Mouse (Mus musculus): ENCODE data around the gene Abhd6.

Gene Abhd6

DNA sequence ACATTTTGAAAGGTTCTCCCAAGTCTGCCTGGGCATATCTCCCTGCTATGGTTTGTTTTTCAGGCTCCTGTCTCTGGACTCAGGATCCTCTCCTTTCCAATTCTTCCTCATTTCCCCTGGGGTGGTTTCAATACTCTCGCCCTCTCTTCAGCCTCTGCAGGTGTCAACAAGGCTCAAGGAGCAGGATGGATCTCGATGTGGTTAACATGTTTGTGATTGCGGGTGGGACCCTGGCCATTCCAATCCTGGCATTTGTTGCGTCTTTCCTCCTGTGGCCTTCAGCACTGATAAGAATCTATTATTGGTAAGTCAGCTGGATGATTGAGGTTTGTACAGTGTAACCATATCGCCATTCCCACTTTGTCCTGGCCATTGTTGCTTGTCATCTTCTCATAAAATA is 25.4 kb downstream of the Abhd6 start:
- in situ Hi-C loops (cut with MseI, MboI), result no loop called here

DNA sequence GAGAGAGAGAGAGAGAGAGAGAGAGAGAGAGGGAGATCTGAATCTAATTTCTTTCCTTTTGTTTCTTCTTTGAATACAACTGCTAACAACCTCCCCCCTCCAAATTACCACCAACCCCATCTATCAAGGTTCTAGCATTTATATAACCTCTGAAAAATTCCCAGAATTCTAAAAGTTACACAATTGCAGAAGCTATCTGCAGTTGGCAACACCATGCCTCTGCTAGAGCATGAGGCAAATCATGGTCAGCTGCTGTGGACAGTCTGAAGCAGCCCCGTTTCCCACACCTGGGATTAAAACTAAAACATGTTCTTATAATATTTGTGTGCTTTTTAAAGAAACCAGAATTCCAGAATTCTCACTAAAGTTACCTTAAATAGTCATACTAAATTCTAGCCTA is 27.1 kb downstream of the Abhd6 start:
- in situ Hi-C loops (cut with MseI, MboI), result no loop called here

DNA sequence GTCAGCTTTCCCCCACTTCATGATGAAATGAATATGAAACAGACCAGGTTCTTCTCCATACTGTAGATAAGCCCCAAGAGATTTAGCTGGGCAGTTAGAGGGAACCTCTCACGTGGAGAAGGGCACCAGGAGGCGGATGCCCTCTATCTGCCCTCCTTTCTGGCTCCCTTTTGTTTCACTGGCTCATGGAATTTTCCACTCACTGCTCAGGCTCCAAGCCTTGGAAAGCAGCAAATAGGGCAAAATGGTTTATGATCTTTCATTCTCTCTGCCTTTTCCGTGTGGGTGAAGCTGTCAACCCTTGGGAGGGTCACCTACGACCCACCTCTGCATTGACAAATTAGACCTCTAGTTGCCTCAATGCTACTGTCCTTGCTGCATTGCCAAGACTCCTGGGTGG is 27.8 kb downstream of the Abhd6 start:
- in situ Hi-C loops (cut with MseI, MboI), result no loop called here

DNA sequence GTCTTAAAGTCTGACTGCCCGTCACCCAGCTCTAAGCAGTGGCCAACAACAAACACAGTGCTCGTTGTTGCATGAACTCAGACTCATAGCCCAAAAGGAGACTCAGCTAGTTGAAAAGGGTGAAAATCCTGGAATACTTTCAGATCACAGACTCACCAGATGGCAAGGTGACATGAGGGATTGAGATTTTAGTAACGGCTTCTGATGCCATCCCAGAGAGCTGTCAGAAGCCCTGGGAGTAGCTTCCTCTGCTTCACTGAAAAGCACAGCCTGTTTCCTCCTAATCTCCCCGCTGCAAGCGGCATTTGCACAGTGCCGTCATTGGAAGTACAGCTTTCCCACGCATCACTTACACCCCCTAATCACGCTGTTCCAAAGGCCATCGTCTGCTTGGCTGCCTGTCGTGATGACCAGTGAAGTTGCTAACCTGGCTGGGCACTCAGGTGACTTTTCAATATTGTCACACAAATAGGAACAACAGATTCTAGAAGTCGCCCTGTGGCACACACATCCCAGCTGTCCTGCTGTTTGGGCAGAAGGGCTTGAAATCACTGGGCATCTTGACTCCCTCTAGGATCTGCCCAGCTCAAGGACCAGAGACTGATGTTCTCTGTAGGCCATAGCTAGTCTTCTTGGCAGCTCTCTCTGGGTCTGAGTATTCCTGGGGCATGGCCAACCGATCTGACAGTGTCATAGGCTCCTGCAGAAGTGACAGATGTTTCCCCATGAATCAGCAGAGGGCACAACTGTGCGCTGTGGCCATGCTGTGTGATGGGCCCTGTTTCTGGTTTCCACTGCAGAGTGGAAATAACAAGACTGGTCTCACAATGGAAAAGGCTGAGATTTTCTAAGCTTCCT is 29.6 kb downstream of the Abhd6 start:
- in situ Hi-C loops (cut with MseI, MboI), result no loop called here

DNA sequence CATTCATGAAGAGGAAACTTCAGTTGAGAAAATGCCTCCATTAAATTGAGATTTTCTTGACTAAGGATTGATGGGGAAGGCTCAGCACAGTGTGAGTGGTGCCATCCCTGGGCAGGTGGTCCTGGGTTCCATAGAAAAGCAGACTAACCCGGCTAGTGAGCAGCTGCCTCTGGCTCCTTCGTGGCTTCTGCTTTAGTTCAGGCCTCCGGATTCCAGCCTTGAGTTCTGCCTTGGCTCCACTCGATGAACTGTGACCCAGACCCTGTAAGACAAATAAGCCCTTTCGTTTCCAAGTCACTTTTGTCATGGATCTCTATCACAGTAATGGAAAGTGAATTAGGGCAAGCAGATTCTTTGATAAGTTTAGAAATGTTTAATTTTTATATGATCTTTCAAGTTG is 31.9 kb downstream of the Abhd6 start:
- in situ Hi-C loops (cut with MseI, MboI), result no loop called here

DNA sequence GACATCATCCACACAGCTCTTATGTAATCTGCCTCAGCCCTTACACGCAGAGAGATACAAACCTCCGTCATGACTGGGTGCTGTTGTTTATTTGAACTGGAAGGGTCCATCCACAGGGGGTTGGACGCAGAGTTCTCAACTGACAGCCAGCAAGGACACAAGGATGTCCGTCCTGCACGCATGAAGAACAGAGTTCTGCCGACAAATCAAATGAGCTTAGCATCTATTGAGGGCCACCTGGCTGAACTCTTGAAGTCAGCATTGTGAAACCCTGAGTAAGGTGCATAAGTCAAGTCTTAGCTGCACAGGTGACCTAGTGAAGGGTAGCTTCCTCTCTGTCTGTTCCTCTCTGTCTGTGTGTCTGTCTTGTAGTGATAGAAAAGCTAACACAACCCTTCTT is 33.2 kb downstream of the Abhd6 start:
- in situ Hi-C loops (cut with MseI, MboI), result no loop called here

DNA sequence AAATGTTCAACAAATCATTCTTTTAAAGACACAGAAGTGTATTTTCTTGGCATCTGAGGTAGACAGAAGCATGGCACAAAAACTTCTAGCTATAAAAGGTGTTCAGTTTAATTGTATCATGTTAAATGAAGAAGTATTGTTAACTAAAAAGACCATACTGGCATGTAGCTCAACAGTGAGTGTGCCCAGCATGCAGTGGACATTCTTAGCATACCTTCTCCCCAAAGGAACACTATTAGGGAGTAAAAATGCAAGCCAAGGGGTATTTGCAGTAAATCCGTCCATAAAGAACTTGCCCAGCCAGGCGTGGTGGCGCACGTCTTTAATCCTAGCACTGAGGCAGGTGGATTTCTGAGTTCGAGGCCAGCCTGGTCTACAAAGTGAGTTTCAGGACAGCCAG is 33.7 kb downstream of the Abhd6 start:
- in situ Hi-C loops (cut with MseI, MboI), result no loop called here

DNA sequence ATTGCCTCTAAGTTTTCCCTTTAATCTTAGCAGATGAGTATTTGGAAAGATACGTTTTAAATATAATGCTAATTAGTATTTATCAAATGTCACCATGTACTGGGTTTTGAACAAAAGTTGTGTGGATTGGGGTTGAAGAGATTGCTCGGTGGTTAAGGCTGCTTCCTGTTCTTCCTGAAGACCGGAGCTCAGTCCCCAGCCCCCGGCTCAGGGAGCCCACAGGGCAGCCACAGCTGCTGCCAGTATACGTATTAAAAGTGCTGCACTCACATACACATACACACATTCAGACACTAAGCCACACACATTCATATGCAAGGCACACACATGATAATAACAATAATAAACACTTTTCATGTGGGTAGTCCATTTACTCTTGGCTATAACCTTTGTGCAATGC is 35.4 kb downstream of the Abhd6 start:
- in situ Hi-C loops (cut with MseI, MboI), result no loop called here

DNA sequence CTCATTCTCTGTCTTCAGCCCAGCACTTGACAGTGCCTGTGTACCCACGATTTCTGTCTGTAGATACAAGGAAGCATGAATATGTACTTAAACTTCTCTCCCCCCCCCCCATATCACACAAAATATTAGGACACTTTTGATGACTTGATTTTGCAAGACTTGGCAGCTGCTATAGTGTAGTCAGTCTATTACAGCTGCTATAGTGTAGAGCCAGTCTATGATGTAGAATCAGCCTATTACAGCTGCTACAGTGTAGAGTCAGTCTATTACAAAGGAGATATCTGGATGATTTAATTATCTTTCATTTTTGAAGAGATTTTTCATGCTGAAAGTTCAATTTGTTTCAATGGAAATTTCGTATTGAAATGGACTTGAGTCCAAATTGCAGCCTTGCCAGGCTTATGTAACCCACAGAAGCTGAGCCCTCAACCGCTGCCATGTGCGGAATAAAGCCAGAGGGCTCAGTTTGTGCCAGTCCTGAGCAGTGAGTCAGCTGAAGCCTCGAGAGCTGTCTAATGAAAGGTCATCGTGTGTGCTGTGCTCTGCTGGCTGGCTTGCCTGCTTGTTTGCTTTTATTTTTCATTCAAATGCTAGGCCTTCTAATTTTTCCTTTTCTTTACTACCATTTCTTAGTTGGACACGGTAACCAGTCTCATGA is 36.2 kb downstream of the Abhd6 start:
- in situ Hi-C loops (cut with MseI, MboI), result no loop called here

DNA sequence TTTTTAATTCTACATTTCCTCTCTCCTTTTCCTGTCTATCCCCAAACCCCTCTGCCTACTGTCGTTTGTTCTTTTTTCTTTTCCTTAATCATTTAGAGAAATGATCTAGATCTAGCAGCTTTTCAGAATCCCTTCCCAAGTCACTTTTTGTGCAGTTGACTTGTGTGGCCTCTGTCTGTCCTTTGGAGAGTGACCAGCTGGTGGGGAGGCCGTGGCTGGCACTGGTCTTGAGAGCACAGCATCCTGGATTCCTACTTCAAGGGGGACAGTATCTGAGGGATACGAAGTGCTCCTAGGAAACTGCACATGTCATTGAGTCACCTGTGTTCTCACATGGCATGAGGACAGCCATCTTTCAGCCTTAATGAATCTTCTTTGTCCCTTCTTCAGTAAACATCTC is 37.5 kb downstream of the Abhd6 start:
- in situ Hi-C loops (cut with MseI, MboI), result loop anchor here in 1 of 2 experiments (5.0 kb wide), 2 partner anchors 43 to 78 kb away; no protein-coding TSS in a partner anchor

DNA sequence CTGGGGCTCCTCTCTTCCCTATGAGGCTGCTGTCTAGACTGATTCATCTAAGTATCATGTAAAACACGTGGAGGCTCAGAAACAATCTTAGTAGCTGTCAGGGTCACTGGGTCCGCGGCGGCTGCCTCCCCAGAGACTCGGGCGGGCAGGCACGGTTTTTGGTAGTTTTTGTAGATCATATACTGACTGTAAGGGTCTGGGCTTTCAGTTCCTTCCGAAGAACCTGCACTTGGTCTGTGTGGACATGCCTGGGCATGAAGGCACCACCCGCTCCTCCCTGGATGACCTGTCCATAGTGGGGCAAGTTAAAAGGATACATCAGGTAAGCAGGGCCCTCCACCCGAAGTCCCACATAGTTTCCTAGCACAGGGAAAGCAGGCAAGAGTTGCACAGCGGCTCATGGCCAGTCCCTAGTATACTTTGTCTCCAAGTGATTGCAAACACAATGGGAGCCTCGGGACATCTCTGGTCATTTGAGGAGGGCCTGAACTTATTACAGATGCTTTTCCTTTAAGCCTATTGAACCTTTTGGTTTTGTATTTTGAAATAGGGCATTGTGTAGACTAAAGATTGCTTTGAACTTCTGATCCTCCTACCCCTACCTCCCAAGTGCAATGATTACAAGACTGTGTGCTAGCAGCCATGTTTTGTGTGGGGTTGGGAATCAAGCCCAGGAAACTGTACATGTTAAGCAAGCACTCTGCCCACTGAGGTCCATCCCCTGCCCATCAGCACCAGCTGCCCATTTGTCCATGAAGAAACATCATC is 38.4 kb downstream of the Abhd6 start:
- in situ Hi-C loops (cut with MseI, MboI), result loop anchor here in 1 of 2 experiments (5.0 kb wide), 2 partner anchors 44 to 79 kb away; no protein-coding TSS in a partner anchor

DNA sequence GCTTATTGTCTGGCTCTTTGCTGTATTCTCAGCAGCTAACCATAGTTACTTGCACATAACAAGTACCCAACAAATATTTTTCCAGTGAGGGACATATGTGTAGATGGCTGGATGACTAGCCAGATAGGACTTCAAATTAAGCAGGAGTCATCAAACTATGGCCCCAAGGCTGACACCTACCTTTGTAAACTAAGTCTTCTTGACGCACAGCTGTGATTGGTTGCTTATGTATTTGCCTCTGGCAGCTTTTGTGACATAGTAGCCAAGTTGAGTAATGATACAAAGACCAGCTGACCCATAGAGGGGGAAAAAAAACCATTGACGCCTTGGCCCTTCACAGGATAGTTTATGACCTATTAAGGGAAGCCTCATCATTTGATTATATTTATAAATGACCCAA is 39.4 kb downstream of the Abhd6 start:
- in situ Hi-C loops (cut with MseI, MboI), result loop anchor here in 1 of 2 experiments (5.0 kb wide), 2 partner anchors 45 to 80 kb away; no protein-coding TSS in a partner anchor

DNA sequence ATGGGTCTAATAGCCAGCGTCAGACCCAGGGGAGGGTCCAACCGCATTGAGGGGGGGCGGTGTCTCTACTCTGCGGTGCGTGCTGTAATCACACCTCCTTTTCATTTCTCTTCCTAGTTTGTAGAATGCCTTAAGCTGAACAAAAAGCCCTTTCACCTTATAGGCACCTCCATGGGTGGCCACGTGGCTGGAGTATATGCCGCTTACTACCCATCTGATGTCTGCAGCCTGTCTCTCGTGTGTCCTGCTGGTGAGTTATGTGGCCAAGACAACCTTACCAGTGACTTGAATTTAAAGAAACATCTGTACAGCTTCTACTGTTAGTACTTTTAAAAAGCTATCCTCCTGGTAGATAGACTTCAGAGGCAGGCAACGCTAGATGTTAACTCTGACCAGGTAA is 39.9 kb downstream of the Abhd6 start:
- in situ Hi-C loops (cut with MseI, MboI), result loop anchor here in 1 of 2 experiments (5.0 kb wide), 2 partner anchors 45 to 80 kb away; no protein-coding TSS in a partner anchor

DNA sequence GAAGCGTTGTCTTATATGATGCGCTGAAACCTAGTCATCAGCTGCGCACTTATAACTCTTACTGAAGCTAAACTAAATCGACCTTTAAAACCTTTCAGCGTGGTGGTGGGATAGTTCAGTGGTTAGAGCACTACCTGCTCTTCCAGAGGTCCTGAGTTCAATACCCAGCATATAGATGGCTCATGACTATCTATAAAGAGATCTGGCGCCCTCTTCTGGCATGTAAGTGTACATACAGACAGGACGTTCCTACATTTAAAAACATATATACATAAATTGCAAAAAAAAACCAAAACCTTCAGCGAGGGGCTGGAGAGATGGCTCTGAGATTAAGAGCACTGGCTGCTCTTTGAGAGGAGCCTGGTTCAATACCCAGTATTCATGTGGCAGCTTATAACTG is 41.6 kb downstream of the Abhd6 start:
- in situ Hi-C loops (cut with MseI, MboI), result loop anchor here in 1 of 2 experiments (5.0 kb wide), 2 partner anchors 47 to 82 kb away; no protein-coding TSS in a partner anchor

DNA sequence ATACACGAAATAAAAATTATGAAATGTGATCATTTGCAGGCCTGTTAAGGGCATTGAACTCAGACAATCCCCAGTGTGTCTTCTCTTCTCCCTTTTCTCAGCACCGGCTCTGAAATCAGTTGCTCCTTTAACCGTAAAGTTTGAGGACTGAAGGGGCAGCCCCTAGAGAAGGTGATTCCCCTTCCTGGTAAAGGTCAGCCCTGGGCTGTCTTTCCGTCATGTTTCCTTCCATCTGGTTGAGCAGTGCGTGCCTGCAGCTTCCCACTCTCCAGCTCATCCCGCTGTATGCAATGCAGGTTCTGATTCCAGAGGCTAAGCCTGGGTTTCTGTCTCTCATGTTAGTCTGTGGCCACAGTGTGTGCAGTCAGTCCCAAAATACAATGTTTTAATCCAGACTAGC is 42.1 kb downstream of the Abhd6 start:
- in situ Hi-C loops (cut with MseI, MboI), result loop anchor here in 1 of 2 experiments (5.0 kb wide), 2 partner anchors 47 to 82 kb away; no protein-coding TSS in a partner anchor

DNA sequence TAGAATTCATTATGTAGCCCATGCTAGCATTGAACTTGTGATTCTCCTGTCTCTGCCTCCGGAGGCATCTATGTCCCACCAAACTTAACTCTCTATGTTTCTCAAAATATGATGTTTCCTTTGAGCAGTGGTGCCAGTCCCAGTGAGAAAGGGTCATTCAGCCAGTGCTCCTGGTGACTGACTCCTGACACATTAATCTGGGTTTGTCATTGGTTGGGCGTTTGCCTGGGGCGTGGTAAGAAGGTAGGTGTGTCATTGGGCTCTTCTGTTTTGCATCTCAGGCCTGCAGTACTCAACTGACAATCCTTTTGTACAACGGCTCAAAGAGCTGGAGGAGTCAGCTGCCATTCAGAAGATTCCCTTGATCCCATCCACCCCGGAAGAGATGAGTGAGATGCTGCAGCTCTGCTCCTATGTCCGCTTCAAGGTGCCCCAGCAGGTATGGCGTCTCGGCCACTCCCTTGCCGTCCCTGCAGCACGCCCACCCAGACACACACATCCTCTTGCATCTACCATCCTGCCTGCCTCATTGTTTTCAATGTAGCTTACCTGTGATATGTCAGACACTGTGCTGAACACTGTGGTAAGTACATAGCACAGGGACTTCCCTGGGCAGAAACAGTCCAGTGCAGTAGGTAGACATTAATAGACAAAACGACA is 42.6 kb downstream of the Abhd6 start:
- in situ Hi-C loops (cut with MseI, MboI), result no loop called here

DNA sequence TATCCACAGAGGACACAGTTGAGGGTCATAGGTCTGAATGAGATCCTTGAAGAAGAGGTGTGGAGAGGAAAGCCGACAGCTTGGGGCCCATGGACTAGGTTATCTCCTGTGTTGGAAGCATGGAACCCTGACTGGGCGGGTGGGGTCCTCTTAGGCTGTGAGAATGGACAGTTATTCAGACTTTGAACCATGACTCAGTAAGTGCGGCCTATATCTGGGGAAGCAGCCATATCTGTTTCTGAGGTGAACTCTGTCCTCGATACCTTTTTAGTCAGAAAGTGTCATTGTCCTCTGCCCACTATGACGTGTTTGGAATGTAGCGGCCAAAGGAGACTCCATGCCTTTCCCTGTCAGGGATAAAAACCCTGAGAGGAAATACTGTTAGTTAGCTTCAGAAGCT is 44.1 kb downstream of the Abhd6 start:
- in situ Hi-C loops (cut with MseI, MboI), result no loop called here

DNA sequence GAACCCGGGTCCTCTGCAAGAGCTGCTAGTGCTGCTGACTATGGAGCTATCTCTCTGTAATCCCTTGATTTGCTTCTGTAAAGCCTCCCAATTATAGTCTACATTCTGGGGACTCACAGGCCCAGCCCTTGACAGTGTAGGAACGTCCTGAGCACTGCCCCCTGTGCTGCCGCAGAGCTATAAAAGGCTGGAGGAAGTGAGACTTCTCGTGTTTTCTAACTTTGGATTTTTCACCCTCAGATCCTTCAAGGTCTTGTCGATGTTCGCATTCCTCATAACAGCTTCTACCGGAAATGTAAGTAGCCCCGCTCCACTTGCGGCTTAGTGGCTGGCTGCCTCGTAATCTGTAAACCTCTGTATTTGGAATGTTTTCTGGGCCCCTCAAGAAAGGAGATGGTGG is 46.6 kb downstream of the Abhd6 start:
- in situ Hi-C loops (cut with MseI, MboI), result no loop called here

DNA sequence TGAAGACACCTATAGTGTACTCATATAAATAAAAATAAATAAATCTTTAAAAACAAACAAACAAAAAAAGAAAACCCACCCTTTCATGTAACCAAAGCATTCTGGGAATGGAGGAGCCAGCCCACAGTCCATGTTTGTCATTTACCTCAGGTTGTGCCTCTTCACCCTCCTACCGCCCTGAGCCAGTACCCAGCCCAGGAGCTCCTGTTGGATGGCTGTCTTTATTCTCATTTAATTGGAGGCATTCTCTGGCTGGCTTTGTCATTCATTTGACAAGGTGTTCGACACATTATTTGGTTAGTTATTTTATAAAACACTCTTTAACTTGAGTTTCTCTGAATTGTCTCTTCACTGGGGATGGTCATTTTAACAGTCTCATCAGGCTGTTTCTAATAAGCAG is 49.2 kb downstream of the Abhd6 start:
- in situ Hi-C loops (cut with MseI, MboI), result no loop called here

DNA sequence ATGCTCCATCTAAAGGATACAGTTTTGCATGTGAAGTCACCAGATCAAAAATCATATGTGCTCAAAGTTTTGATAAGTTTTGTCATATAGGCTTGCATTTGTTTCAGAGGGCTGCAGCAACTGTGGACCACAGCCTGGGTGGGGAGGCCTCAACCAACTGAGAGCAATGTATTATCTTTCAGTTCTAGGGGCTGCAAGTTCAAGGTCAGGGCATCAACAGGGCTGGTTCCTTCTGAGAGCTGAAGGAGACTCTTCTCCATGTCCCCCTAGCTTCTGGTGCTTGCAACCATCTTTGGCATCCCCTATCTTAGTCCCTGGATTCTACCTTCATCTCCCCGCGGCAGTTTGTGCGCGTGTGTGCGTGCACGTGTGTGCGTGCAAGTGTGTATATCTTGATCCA is 50.0 kb downstream of the Abhd6 start:
- in situ Hi-C loops (cut with MseI, MboI), result no loop called here

DNA sequence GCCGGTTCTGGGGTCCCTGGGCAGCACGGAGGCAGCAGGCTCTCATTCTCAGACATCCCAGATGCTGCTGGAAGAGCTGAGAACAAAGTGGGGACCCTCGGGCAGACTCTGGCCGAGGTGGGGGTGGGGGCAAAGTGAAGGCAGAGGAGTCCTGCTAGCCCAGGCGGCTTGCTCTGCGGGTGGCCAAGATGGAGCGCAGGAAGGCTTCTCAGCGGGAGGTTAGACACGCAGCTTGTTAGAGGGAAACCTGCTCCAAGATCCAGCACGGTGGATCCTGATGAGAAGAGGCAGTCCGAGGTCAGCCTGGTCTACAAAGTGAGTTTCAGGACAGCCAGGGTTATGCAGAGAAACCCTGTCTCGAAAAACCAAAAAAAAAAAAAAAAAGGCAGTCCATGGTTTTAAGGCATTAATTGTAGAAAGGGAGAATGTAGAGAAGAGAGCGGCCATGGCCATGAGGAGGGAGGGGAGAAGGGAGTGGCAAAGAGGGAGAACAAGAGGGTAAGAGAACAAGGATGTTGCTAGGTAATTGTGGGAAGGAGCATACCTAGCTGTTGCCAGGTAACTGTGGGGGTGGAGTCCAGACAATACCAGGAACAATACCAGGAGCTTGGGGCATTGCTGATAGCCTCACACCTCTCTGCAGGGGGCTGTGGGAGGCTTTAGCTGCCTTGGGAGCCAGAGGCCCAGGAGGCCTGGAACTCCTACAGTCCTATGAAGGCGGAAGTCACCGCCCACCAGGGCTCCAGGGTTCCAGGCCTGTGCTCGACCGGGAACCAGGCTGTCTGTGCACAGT is 51.8 kb downstream of the Abhd6 start:
- in situ Hi-C loops (cut with MseI, MboI), result no loop called here

Measured in mouse trophoblast stem cell (cell line).